Mouse (Mus musculus) adrenal gland, postnatal 36 days (tissue): ENCODE results near the gene Gna14. TPM values are rescaled to one million over a fixed set of nuclear protein-coding genes. Genes with fewer than 3 reads are reported as not detected.

Source experiments
- DNase-seq, 2 experiments: peaks; one replicate each; pipeline ENCODE4 v3.0.0; 2021; ENCODE audit warnings: mixed read lengths in 1 of 2
- total RNA-seq, 2 experiments: library from RNA; stranded (reverse); gene quantifications; 2 replicates each; pipeline ENCODE4 v1.2.3; 2021

Gene Gna14
- total RNA-seq, 2 experiments from 2014 or later = 33.6 to 50.6 TPM

DNA sequence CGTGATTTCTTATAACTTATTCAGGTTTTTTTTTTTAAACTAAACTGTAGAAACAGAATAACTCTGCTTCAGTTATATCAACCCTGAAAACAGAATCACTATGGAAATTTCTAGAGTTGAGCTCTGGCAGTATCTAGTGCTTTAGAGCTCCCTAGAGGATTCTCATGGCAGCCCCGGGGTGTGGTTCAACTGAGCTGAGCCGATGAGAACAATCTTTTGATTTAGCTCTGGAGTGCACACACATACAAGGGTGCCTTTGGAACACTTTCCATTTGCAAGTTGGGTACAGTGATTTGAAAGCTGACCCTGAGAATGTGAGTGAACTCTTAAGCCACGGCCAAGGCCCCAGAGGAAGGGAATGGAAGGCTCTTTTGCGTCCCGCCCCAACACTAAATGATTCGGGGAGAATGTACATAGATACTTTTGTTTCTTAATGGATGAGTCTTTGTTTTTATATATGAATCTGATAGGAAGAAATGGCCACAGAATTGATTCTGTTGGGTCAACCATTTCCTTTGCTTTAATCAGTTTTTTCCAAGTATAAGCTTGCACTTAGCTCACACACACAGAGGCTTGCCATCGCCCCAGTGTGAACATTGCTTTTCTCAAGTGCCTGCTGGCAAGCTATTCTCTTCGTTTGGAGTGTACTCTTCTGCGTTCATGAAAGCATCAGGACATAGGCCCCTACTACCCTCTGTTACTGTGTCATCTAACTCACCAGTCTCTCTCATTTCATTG, 75.0 kb downstream of the Gna14 start:
- no peak for DNase-seq

DNA sequence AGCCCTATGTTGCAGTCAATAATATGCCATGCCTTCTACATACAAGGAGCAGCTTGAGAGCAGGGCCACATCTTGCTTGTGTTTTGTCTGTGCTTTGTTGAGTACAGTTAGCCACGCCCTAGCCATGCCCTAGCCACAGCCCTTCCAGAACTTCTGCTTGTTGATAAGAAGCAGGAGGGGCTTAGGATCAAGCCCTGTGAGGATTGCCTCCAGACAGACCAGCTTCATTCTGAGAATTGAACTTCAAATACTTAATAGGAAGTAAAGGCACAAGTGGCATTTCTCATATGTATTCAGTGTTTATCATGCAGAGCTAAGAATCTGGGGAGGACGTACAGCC, 75.5 kb downstream of the Gna14 start:
- no peak for DNase-seq

DNA sequence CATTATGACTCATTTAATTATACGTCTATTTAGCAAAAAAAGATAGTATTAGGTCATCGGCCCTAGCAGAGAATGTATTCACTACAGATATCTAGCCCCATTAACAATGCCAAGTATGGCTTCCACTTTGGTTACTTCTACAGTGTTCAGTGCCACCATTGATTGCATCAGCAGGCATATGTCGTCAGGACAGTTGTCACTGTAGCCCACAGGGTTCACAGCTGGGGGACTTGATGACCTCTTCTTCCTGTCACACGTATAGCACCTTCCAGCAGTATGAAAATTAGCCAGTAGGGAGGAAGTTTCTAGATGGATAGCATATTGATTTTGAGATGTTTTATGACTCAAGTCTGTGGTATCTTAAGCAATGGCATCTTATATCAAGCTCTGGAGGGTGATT, 78.6 kb downstream of the Gna14 start:
- DNase-seq = no peak

DNA sequence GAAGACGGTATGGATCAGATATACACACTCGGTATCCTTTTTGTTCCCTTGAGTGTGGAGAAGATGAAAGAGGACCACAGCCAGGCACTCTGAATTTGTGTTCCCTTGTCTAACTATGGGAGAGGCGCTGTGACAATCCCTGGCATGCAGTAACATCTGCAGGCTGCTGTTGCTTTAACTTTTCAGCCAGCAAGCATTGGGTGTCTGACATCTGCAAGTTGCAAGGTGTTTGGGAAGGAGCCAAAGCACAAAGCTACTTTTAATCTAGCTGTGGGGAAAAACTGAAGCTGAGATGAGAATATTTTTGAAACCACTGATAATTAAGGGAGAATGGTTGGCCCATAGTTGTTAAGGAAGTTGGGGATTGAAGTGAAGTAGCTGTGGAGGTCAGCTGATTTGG, 83.0 kb downstream of the Gna14 start:
- DNase-seq = no peak

DNA sequence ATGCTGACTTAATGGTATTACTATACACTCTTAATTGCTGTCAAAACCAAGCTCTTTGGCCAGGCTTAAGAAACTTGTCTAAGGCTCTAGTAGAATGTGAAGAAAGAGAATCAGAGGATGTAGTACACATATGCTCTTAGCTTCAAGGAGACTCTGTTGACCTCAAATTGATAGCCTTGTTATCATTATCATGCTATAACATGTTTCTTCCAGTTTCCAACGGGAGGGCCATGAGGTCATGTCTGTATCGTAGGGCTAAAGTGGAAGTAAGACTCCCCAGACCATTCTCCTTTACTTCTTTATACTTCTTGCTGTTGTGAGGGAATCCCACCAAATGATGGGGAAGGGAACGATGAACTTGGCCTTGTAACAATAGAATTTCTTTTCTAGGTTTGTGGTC, 85.0 kb downstream of the Gna14 start:
- no peak for DNase-seq

DNA sequence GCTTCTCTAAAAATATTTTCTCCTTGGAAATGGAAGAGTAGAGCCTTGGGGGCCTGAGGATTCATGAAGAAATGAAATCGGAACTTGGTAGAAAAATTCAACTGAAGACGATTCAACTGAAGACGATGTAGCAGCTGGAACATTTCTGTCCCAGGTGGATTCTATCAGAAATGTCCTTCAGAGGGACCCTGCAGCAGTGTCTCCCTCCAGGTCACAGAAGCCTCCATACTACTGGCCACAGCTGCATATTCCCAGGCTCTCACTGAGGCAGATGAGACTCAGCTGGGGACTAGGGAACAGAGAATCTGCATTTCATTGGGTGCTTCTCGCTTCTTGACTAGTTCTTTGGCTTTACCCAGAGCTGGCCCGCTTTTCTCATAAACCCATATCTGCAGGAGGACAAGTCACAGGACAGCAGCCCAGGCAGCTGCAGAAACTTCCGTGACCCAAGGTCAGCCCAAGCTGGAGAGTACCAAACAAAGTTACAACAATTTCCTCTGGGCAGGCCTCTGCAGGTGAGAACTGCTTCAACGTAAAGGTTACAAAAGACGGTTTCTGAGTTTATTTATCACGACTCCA, 90.8 kb downstream of the Gna14 start:
- DNase-seq = peak in 1 of 2 experiments; percentile 19

DNA sequence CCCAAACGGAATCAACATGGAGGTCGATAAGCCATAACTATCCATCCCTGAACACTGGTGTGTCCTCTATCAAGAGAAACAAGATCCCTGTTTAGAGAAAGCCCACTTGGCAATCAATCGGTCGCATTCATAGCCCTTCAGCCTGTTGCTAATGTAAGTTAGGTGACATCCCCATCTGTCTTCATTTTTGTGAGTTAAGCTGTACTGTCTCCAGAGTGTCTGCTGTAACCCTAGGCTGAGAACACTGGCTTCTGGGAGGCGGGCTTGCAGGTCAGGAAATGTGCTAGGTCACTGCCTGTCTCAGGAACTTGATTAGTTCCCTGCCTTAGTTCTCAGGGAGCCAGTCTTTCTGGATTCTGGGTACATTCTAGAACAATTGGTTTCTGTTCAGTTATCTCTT, 91.5 kb downstream of the Gna14 start:
- no peak for DNase-seq

DNA sequence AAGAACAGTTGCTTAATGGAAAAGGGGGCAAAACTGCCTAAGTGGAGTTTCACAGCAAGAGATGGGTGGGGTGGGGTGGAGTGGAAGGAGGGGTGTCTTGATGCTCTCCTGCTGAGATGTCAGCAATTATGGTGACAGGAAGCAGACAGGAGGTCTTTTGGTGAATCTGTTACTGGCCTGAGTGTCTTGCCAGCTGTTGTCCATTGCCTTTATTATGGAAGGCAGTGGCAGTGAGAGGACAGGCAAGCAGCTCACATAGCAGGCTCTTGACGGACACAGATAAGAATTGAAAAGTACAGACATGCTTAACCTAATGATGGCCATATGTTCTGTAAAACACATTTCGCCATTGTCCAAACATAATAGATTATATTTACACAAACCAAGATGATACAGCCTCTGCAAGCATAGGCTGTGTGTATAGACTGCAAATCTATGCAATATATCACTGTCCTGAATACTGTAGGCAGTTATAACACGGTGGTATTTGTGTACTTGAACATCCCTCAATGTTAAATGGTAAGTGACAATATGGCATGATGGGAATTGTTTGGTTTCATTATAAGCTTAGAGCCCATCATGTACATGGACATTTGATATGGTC, 92.8 kb downstream of the Gna14 start:
- DNase-seq = no peak

DNA sequence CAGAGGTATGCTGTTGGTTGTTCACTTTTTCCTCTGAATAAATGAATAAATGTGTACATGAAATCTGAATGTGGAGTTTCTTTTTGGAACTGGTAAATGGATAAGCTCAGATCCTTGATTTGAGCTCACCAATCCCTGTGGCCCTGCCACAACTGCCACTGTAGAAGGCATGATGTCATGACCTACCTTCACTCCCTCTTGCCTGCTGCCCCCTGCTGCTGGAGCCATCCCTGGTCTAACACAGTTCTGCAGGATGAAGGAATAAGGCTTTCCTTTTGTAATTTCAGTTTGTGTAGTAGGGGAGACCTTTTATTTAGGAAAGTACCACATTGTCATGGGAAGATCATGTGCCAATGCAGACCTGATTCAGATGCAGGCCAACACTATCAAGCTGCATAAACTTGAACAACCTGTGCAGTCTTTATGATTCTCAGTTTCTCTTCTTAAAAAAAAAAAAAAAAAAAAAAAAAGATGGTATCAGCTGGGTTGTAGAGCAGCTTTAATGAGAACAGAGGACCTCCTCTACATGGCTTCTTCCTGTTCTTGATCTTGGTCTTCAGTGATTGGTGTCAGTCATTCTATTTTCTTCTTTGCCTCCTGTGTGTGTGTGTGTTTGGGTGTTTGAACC, 93.8 kb downstream of the Gna14 start:
- DNase-seq = peak; percentile 70 to 78

DNA sequence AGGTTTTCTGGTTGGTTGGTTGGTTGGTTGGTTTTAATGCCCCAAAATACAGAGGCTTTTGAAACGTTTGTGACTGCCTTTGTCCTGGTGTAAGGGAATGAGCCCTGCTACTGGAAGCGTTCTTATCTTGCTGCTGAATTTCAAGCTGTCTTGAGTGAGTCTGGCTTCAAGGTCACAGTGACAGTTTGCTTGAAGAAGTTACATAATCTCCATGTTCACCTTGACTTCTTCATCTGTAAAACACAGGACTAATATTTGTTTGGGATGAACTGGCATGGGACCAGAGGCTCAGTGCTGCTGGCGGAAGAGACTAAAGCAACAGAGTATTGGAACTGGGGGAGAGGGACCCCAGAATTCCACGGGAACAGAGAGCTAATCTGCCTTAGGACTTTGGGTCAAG, 94.4 kb downstream of the Gna14 start:
- DNase-seq = peak; percentile 14 to 47

DNA sequence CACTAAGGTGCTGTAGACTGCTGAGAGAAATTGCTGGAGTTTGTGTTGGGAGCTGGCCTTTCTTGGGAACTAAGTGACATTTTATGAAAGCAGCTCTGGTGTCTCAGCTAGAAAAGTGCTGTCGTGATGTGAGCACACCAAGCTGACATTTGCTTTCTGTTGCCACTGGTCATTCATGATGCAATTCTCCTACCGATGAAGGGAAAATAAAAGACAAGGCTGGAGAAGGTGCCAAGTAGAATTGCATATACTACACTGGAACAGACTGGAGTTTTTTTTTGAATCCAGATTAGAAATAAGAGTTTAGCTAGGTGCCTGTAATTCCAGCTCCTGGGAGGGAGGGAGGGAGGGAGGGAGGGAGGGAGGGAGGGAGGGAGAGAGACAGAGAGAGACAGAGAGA, 98.7 kb downstream of the Gna14 start:
- DNase-seq = no peak

DNA sequence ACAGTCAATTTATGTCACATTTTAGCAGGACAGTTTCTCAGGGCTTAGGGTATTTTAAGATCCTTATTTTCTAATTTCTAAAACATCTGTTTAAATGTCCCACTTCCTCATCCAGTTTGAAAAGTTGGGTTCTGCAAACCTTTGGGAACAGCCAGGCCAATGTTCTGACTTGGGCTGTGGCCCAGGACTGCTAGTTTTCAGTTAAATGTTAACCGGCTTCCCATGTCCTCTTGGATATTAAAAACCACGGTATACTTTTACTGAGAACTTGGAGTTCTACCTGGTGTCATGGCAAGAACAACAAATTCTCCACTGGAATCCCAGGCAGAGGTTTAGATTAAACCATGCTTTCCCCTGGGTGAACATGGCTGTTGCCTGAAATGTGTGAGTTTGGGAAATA, 102.9 kb downstream of the Gna14 start:
- DNase-seq = no peak

DNA sequence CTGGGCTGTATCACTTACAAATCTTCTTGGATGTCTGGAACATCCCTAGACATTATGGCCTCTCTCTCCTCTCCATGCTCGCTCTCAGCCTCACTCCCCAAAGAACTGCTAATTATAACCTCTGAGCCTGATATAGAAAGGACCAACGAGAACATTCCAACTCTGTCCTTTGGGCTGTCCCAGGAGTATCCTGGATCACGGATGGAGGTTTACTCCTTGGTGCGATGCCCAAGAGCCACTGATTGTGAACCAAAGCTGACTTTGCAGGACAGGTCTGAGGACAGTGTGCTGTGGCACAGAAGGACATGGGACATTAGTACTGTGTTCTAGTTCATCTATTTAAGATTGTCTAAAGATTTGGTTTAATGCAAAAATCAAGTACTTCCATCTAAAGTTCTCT, 108.1 kb downstream of the Gna14 start:
- no peak for DNase-seq

DNA sequence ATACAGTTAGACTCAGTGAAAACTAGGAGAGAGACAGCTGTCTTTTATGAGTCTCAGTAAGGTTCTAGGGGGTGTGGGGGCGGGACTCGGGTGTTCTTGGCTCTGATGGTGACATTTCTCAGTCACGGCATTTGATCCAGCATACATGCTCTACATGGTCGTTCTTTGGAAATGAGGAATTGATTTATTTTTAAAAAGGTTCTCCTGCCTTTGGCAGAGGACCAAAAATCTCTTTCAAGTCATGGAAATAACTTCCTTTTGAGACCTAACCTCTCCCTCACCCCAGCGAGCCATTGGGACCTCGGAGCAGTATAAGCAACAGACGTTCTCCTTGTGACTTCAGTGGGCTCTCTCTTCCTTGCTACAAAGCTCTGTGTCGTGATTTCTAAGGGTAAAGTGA, 121.4 kb downstream of the Gna14 start:
- DNase-seq = no peak

DNA sequence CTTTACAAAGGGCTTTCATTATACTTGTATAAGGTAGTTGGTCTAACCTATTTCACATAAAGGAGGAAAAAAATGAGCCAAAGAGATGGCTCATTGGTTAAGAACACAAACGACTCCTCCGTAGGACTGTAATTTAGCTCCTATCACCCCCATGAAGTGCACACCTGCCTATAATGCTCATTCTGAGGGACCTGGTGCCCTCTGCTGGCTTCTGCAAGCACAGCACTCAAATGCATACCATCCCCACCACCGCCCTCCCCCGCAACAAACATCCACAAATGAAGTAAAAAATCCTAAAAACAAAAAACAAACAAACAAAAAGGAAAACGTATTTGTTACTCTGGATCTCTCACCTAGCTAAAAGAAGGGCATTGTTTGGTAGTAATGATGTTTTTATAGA, 122.4 kb downstream of the Gna14 start:
- DNase-seq = peak in 1 of 2 experiments; percentile 54

DNA sequence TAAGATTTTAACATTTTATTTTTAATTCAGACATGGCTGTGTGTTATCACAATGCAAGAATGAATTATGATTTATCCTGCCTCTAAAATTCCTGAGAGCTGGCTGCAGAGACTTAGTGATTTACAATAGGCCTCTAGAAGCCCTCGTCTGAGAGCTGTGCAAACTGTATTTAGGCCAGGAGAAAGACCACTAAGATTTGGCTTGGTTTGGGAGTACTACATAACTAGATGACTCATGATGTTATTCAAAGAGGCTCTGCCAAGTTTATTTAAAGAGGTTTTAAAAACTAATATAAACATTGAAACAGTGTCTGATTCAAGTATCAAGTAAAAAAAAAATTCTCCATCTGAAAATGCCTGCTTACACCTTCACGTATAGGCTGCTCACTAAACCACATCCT, 123.0 kb downstream of the Gna14 start:
- DNase-seq = no peak

DNA sequence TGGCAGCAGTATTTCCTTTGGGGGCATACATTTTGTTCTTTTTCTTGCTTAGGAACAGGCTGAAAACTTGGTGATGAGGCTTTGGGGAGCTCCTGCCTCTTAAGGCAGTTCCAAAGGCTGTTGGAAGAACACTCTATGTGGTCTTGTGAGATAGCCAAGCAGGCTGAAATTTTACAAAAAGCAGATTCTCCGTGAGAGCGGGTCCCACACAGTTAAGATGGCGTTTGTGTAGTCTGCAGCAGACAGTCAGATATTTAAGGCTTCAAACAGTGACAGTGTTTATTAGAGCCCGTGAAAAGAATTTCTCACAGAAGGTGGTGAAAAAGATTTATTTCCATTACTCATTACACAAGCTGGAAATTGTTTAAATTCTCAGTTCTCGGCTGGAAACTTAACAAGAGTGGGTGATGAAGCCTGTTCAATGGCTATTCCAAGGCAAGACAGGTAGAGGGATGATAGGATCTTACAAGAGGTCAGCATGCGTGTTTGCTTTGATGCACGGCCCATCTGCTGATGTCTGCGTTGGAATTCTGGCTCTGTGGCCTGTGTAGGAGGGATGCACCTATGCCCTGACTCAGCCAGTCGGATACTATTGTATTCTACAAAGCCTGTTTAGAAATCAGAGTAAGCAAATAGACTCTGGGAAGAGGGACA, 123.8 kb downstream of the Gna14 start:
- DNase-seq = no peak

DNA sequence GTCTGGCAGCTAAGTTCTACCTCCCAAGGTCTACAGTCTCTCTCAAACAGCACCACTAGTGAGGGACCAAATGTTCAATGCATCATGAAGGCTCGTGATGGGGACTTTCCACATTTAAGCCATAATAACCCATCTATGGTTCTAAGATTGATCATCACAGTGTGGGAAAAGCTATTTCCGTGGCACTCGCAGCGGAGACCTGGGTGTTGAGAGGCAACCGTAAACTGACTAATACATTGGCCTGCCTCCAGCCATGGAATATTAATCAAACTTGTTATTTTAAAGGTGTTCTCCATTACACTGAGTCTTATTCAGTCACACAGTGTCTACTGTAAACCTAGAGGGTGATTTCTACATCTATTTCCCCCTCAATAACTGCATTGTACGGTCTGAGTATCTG, 127.1 kb downstream of the Gna14 start:
- peak in 1 of 2 experiments; percentile 9 for DNase-seq

DNA sequence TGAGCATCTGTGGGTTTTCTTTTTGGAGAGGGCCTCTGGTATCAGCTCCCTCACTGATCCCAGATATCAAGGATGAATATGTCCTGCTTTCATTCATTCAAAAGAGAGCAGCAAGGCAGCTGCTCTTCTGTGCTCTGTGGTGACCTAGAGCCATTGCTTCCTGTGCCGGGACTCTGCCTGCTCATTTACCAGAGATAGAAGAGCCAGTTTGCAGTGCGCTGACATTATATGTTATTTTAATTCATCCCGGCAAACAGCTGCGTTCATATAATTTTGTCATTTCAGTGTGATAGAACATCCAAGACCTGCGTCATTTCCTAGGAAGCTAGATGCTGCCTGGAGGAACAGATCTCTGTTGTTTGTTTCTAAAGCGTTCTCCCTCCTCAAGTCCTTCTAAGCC, 141.2 kb downstream of the Gna14 start:
- no peak for DNase-seq

DNA sequence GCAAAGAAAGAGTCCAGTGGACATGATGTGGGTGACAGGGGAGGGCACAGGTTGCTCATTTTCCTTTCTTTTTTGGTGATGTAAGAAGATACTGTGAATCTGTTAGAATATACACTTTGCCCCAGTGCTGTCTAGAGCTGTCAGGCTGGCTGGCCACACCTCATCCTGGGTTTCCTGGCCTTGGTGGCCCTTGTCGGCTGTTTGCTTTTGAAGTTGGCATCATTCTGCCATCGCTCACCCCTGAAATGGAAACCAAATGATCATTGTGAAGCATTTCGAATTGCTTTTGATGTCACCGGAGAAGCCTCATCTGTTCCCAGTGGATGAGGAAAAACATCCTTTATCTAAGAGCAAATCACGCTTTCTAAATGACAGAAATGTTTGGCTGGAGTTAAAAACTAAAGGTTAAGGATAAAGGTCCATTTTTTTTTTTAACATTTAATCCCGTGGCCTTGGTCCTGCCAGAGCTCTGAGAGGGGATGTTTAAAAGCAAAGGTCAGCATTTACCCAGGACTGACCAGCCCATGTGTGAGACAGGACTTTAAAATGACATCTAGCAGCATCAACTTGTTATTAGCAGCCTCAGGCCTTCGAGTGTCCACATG, 144.2 kb downstream of the Gna14 start:
- peak; percentile 60 to 68 for DNase-seq

DNA sequence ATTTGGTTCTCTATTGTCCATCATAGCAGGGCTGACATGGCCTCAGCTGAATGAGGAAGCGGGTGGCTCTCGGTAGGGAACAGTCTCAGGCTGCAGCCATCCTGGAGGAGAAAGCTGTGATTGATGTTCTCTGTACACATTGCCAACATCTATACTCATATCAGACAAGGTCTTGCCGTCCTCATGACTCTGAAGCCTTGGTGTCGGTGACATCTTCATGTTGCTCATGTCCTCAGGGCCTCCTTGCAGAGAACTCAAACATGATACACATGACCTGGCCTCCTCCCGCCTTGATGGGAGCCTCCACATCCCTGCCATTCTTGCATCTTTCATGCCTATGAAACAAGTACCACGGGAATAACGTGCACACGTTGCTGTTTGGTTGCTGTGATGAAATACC, 144.9 kb downstream of the Gna14 start:
- DNase-seq = peak in 1 of 2 experiments; percentile 30

DNA sequence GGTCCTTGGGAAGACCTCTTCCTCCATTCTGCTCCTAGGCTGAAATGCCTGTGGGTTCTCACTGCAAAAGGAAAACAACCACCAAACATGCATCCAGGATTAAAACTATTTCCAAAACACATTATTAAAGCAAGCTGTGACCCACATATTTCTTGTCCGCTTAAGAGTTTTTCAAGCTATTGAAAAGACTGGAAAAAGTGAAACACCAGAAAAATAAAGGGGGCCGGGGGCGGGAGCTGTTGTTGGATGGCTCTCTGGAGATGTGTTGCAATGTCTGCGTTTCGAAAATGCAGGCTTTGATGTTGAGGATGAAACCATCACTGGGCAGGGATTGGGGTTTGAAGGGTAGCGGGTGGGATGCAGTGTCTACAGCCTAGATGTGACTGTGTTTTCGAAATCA, 149.0 kb downstream of the Gna14 start:
- DNase-seq = no peak

DNA sequence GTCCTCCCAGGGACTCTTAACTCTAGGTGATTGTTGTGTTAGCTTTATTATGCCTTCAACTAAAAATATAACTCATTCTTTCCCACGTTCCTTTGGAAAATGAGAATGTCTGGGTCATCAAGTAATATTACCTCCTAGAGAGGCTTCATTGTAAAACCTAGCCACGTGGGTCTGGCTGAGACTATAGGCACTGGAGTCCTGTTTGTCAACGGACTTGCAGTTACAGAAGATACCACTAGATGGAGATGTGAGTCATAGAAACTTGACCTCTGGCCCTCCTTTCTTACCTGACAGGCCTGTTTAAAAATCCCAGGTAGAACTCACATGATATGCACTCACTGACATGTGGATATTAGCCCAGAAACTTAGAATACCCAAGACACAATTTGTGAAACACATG, 149.8 kb downstream of the Gna14 start:
- no peak for DNase-seq
